Mouse (Mus musculus): ENCODE measurements around the gene Tcf3. TPM values are rescaled to one million over a fixed set of nuclear protein-coding genes. Genes with fewer than 3 reads are reported as not detected.

Tcf3 gene
- total and polyA plus RNA-seq, 2 experiments from 2014 or later: 36.1 to 91.4 TPM

DNA sequence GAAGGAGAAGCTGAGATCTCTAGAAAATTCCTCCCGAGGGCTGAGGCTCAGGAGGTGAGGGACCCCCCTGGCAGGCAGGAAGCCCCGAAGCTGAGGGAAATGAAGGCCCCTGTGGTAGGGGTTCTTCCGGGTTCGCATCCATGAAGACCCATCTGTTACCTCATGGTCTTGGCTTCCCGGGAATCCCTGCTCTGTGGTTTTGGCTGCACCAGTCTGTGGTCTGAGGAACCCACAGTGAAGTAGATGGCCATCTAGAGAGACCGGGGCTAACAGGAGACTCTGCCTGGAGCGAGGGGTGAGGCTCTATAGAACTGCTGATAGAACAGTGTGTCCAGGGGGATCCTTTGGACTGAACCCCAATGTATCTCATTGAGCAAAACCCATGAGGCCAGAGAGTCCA is 27.9 kb upstream of the Tcf3 start:
- Histone ChIP-seq H3K4me1 (ENCODE audit: insufficient read depth) (no peaks in the 10 kb centered on the region), H3K4me2 (ENCODE audit: low read depth) (no peak overlapping the region), H3K9ac (no peak overlapping the region), H3K4me3 (ENCODE audit: low read depth, low read length) (no peak overlapping the region), H3K9me3 (ENCODE audit: low read length) (no peaks in the 10 kb centered on the region), H3K27me3 (ENCODE audit: insufficient read depth, low read length) (no peaks in the 10 kb centered on the region), H3K36me3 (ENCODE audit: insufficient read depth) (no peaks in the 10 kb centered on the region), H3K27ac (ENCODE audit: low read depth, low read length) (no peak overlapping the region)
- ATAC-seq (no peak), DNase-seq (no peak)
- 80% methylated on average over 7 of the region's 7 CpGs for WGBS
- no peak for TF ChIP-seq CTCF (IDR thresholded peaks at IDR 0.05; ENCODE audit: low read depth)

GRCm38 (mm10) chr10:80460324-80460723 is 26.9 kb upstream of the Tcf3 start:
- no peaks in the 10 kb centered on the region for H3K4me1 ChIP-seq (ENCODE audit: insufficient read depth)
- 69% methylated on average over 4 of the region's 4 CpGs for WGBS
- no peak overlapping the region for H3K27ac ChIP-seq (ENCODE audit: low read depth, low read length)
- no peaks in the 10 kb centered on the region for H3K27me3 ChIP-seq (ENCODE audit: insufficient read depth, low read length)
- no peak overlapping the region for H3K4me3 ChIP-seq (ENCODE audit: low read depth, low read length)
- no peak for TF ChIP-seq CTCF (IDR thresholded peaks at IDR 0.05; ENCODE audit: low read depth)
- H3K36me3 ChIP-seq (ENCODE audit: insufficient read depth): no peaks in the 10 kb centered on the region
- DNase-seq (no peak), ATAC-seq (no peak)
- H3K9me3 ChIP-seq (ENCODE audit: low read length): no peaks in the 10 kb centered on the region
- no peak overlapping the region for H3K4me2 ChIP-seq (ENCODE audit: low read depth)
- H3K9ac ChIP-seq: no peak overlapping the region

- TF ChIP-seq CTCF (IDR thresholded peaks at IDR 0.05; ENCODE audit: low read depth): no peak
- Histone ChIP-seq H3K9me3 (ENCODE audit: low read length) (no peaks in the 10 kb centered on the region), H3K27ac (ENCODE audit: low read depth, low read length) (no peak overlapping the region), H3K27me3 (ENCODE audit: insufficient read depth, low read length) (no peaks in the 10 kb centered on the region), H3K4me2 (ENCODE audit: low read depth) (no peak overlapping the region), H3K4me3 (ENCODE audit: low read depth, low read length) (no peak overlapping the region), H3K9ac (no peak overlapping the region), H3K4me1 (ENCODE audit: insufficient read depth) (no peaks in the 10 kb centered on the region), H3K36me3 (ENCODE audit: insufficient read depth) (no peaks in the 10 kb centered on the region)
- ATAC-seq: no peak
- 93% methylated on average over 11 of the region's 11 CpGs for WGBS
- DNase-seq: no peak
These were observed 26.2 kb upstream of the Tcf3 start for GRCm38 (mm10) chr10:80459671-80460070.

- no peak for TF ChIP-seq CTCF (IDR thresholded peaks at IDR 0.05; ENCODE audit: low read depth)
- H3K36me3 ChIP-seq (ENCODE audit: insufficient read depth): no peaks in the 10 kb centered on the region
- no peaks in the 10 kb centered on the region for H3K9me3 ChIP-seq (ENCODE audit: low read length)
- WGBS: 81% methylated on average over 10 of the region's 10 CpGs
- no peak overlapping the region for H3K9ac ChIP-seq
- no peak for ATAC-seq
- no peaks in the 10 kb centered on the region for H3K27me3 ChIP-seq (ENCODE audit: insufficient read depth, low read length)
- no peak overlapping the region for H3K4me3 ChIP-seq (ENCODE audit: low read depth, low read length)
- DNase-seq: no peak
- H3K27ac ChIP-seq (ENCODE audit: low read depth, low read length): no peak overlapping the region
- no peaks in the 10 kb centered on the region for H3K4me1 ChIP-seq (ENCODE audit: insufficient read depth)
- no peak overlapping the region for H3K4me2 ChIP-seq (ENCODE audit: low read depth)
These were observed 25.8 kb upstream of the Tcf3 start for GRCm38 (mm10) chr10:80459236-80459635.

GRCm38 (mm10) chr10:80455697-80456096 is 22.2 kb upstream of the Tcf3 start:
- H3K27ac ChIP-seq (ENCODE audit: low read depth, low read length): no peak overlapping the region
- ATAC-seq: no peak
- H3K27me3 ChIP-seq (ENCODE audit: insufficient read depth, low read length): no peaks in the 10 kb centered on the region; the same call in 1 of the 2 replicates
- no peak overlapping the region for H3K9ac ChIP-seq
- no peaks in the 10 kb centered on the region for H3K9me3 ChIP-seq (ENCODE audit: low read length)
- H3K4me3 ChIP-seq (ENCODE audit: low read depth, low read length): no peak overlapping the region
- TF ChIP-seq CTCF (IDR thresholded peaks at IDR 0.05; ENCODE audit: low read depth): no peak
- H3K4me2 ChIP-seq (ENCODE audit: low read depth): no peak overlapping the region
- H3K4me1 ChIP-seq (ENCODE audit: insufficient read depth): no peaks in the 10 kb centered on the region
- no peaks in the 10 kb centered on the region for H3K36me3 ChIP-seq (ENCODE audit: insufficient read depth)
- DNase-seq: no peak
- 78% methylated on average over 5 of the region's 5 CpGs for WGBS

- no peak overlapping the region for H3K9ac ChIP-seq
- H3K4me2 ChIP-seq (ENCODE audit: low read depth): no peak overlapping the region
- WGBS: 88% methylated on average over 5 of the region's 5 CpGs
- DNase-seq (no peak), ATAC-seq (no peak)
- H3K4me1 ChIP-seq (ENCODE audit: insufficient read depth): no peaks in the 10 kb centered on the region
- H3K36me3 ChIP-seq (ENCODE audit: insufficient read depth): no peaks in the 10 kb centered on the region
- no peaks in the 10 kb centered on the region for H3K9me3 ChIP-seq (ENCODE audit: low read length)
- H3K4me3 ChIP-seq (ENCODE audit: low read depth, low read length): no peak overlapping the region
- TF ChIP-seq CTCF (IDR thresholded peaks at IDR 0.05; ENCODE audit: low read depth): no peak
- no peaks in the 10 kb centered on the region; the same call in 1 of the 2 replicates for H3K27me3 ChIP-seq (ENCODE audit: insufficient read depth, low read length)
- no peak overlapping the region for H3K27ac ChIP-seq (ENCODE audit: low read depth, low read length)
These were observed 21.3 kb upstream of the Tcf3 start for GRCm38 (mm10) chr10:80454781-80455180.

DNA sequence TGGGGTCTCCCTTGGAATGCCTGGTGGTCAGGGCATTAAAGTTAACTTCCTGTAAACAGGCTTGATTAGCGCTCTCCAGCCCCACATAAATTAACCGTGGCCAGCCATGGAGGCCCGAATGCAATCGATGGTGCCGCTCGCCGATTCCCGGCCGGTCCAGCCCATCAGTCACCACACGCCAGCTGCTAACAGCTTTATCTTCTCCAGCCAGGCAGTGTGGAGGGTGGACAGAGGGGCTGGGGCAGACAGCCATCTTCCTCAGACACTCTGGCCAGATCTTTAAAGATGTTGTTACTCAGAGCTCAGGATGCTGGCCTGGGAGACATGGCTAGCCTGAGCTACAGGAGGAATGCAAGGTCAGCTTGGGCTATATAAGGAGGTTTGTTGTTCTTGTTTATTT is 20.2 kb upstream of the Tcf3 start:
- Histone ChIP-seq H3K4me2 (ENCODE audit: low read depth) (no peak overlapping the region), H3K27me3 (ENCODE audit: insufficient read depth, low read length) (no peaks in the 10 kb centered on the region; the same call in 1 of the 2 replicates), H3K27ac (ENCODE audit: low read depth, low read length) (no peak overlapping the region), H3K9ac (no peak overlapping the region), H3K4me3 (ENCODE audit: low read depth, low read length) (no peak overlapping the region), H3K4me1 (ENCODE audit: insufficient read depth) (no peaks in the 10 kb centered on the region), H3K9me3 (ENCODE audit: low read length) (no peaks in the 10 kb centered on the region), H3K36me3 (ENCODE audit: insufficient read depth) (no peaks in the 10 kb centered on the region)
- ATAC-seq (no peak), DNase-seq (no peak)
- TF ChIP-seq CTCF (IDR thresholded peaks at IDR 0.05; ENCODE audit: low read depth): no peak
- 82% methylated on average over 10 of the region's 10 CpGs for WGBS

DNA sequence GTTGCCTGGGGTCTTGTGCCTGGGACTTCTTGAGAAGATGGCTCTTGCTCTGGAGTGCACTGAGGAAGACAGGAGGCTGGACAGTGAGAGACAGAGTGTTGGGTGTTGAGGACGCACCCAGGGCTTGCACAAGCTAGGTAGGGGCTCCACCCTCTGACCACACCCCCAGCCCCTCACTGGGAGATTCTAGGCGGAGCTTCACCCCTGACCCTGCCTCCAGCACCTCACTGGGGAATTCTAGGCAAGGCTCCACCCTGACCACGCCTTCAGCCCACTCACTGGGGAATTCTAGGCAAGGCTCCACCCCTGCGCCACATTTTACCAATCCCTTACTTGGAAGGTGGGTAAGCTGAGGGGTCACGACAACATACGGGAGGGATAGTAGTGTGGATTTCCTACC is 17.2 kb upstream of the Tcf3 start:
- no peak overlapping the region for H3K27ac ChIP-seq (ENCODE audit: low read depth, low read length)
- no peaks in the 10 kb centered on the region; the same call in 1 of the 2 replicates for H3K27me3 ChIP-seq (ENCODE audit: insufficient read depth, low read length)
- no peak overlapping the region for H3K9ac ChIP-seq
- H3K4me1 ChIP-seq (ENCODE audit: insufficient read depth): 0 out of 2 replicates have a peak, but pooled peaks cover 2% of the 10 kb centered on the region
- H3K4me2 ChIP-seq (ENCODE audit: low read depth): no peak overlapping the region
- H3K9me3 ChIP-seq (ENCODE audit: low read length): no peaks in the 10 kb centered on the region
- no peaks in the 10 kb centered on the region for H3K36me3 ChIP-seq (ENCODE audit: insufficient read depth)
- ATAC-seq (no peak), DNase-seq (no peak)
- no peak overlapping the region for H3K4me3 ChIP-seq (ENCODE audit: low read depth, low read length)
- TF ChIP-seq CTCF (IDR thresholded peaks at IDR 0.05; ENCODE audit: low read depth): no peak
- 11% methylated on average over 6 of the region's 6 CpGs for WGBS

All from forebrain, postnatal 0 days (tissue).